Comparison of ENCODE assay signal across 8 mouse cellular contexts in genomic region chr9:100642840-100643697, GRCm38 (mm10). TPM values are rescaled to one million over a fixed set of nuclear protein-coding genes. Genes with fewer than 3 reads are reported as not detected.
DNase-seq lines count a peak whose midpoint lies in the region; ATAC-seq and TF ChIP-seq lines count a peak whose summit lies in the region.

No protein-coding gene starts in this region.

- no peaks in the 10 kb centered on the region for H3K9me3 ChIP-seq in hindbrain, embryonic 10.5 days
- no peaks in the 10 kb centered on the region for H3K9me3 ChIP-seq in lung, postnatal 0 days (ENCODE audit: low read length)

- H3K27ac ChIP-seq in hindbrain, embryonic 10.5 days, result peak overlapping the region; percentile 99
- H3K27ac ChIP-seq in lung, postnatal 0 days (ENCODE audit: low read length), result peak overlapping the region; percentile 99

- TF ChIP-seq CTCF in lung, postnatal 0 days (IDR thresholded peaks at IDR 0.05), result peak; percentile 97

- peaks cover 38% of the 10 kb centered on the region for H3K4me1 ChIP-seq in hindbrain, embryonic 10.5 days (replicated peaks)
- peaks cover 5% of the 10 kb centered on the region; the same call in 1 of the 2 replicates for H3K4me1 ChIP-seq in lung, postnatal 0 days (ENCODE audit: insufficient read depth, low read depth, low read length)

- no peaks in the 10 kb centered on the region for H3K27me3 ChIP-seq in hindbrain, embryonic 10.5 days (ENCODE audit: insufficient read depth, poor library complexity, severe bottlenecking)
- no peaks in the 10 kb centered on the region for H3K27me3 ChIP-seq in lung, postnatal 0 days (replicated peaks; ENCODE audit: insufficient read depth, low read length)

- H3K9ac ChIP-seq in lung, postnatal 0 days (replicated peaks; ENCODE audit: low read depth), result peak overlapping the region; percentile 90

- peak; percentile 98 for DNase-seq in MN1 (ENCODE audit: low spot score)
- peak; percentile 99 for DNase-seq in cerebellum, adult 9-10 months
- peak; percentile 99 for DNase-seq in hindbrain, embryonic 10.5 days (ENCODE audit: low spot score)
- DNase-seq in layer of hippocampus, adult 9-11 months, result peak; percentile 99
- peak; percentile 99 for DNase-seq in lung, postnatal 0 days (ENCODE audit: low spot score)
- DNase-seq in ovary, postnatal 14 days (ENCODE audit: low spot score), result peak; percentile 100
- peak; percentile 100 for DNase-seq in thymus, postnatal 14 days

- ATAC-seq in frontal cortex, adult (ENCODE audit: low TSS enrichment), result peak; percentile 89
- peak; percentile 96 for ATAC-seq in lung, postnatal 0 days

- under 1% methylated on average over 97 of the region's 97 CpGs for WGBS in hindbrain, embryonic 10.5 days
- under 1% methylated on average over 49 of the region's 97 CpGs for WGBS in lung, postnatal 0 days

- H3K4me3 ChIP-seq in hindbrain, embryonic 10.5 days, result peak overlapping the region; percentile 89
- H3K4me3 ChIP-seq in lung, postnatal 0 days (ENCODE audit: low read depth, low read length), result peak overlapping the region; percentile 92

- no peak for TF ChIP-seq EP300 in lung, postnatal 0 days (IDR thresholded peaks at IDR 0.05)

- 0 out of 2 replicates have a peak, but pooled peaks cover 3% of the 10 kb centered on the region for H3K36me3 ChIP-seq in hindbrain, embryonic 10.5 days
- no peaks in the 10 kb centered on the region for H3K36me3 ChIP-seq in lung, postnatal 0 days (ENCODE audit: insufficient read depth, low read length)

- peak overlapping the region; percentile 69 for H3K4me2 ChIP-seq in lung, postnatal 0 days (replicated peaks; ENCODE audit: low read depth, low read length)

RNA-seq across cellular contexts. Expression of gene Stag1, which starts 45.5 kb away (rescaled TPM):
- polyA plus RNA-seq in hindbrain, embryonic 10.5 days (2016; fragmentation: Nextera tagmentation; extraction: Ambion mirVana), result 40.6 and 58.0 TPM in 2 replicates
- 38.1 and 40.1 TPM in 2 replicates for polyA plus RNA-seq in lung, postnatal 0 days (2015; fragmentation: Nextera tagmentation; extraction: Ambion mirVana)

Comparison
In these comparisons a context has a peak if more than half of its experiments do, and no peak if none do; other contexts are left out.
1. Peak in every context shown above with its lines: DNase-seq, ATAC-seq, H3K4me3 ChIP-seq and H3K27ac ChIP-seq.